Mouse (Mus musculus) ES-Bruce4 (cell line): Measurements from ENCODE around the gene Ccdc92b. TPM values are rescaled to one million over a fixed set of nuclear protein-coding genes. Genes with fewer than 3 reads are reported as not detected.

Experiments used
- H3K27ac ChIP-seq: 2 replicates; pipeline ENCODE4 v1.5.1; 2012; ENCODE audit warnings: low read length, inconsistent platforms; ENCODE audit not compliant: insufficient read depth
- H3K27me3 ChIP-seq: 2 replicates; pipeline ENCODE4 v1.6.1; 2012; ENCODE audit warnings: mild to moderate bottlenecking, low read length, inconsistent platforms; ENCODE audit not compliant: control insufficient read depth, poor library complexity, insufficient read depth, severe bottlenecking
- H3K36me3 ChIP-seq: 2 replicates; pipeline ENCODE4 v1.6.1; 2012; ENCODE audit warnings: inconsistent platforms, mild to moderate bottlenecking, low read length, moderate library complexity; ENCODE audit not compliant: control insufficient read depth, poor library complexity, insufficient read depth, severe bottlenecking
- H3K4me1 ChIP-seq: one replicate; pipeline ENCODE4 v1.8.1; 2011; ENCODE audit warnings: low read length; ENCODE audit not compliant: control insufficient read depth, insufficient read depth
- H3K4me3 ChIP-seq: 2 replicates; pipeline ENCODE4 v1.5.1; 2011; ENCODE audit warnings: low read depth, mild to moderate bottlenecking, low read length
- H3K9ac ChIP-seq: 2 replicates; pipeline ENCODE4 v1.6.1; 2012; ENCODE audit warnings: low read depth, mild to moderate bottlenecking, inconsistent platforms; ENCODE audit not compliant: poor library complexity, severe bottlenecking
- H3K9me3 ChIP-seq: replicated peaks from 2 replicates; pipeline ENCODE4 v1.6.1; 2012; ENCODE audit warnings: mild to moderate bottlenecking, low read length, inconsistent platforms; ENCODE audit not compliant: control insufficient read depth, poor library complexity, insufficient read depth, severe bottlenecking
- CTCF ChIP-seq: IDR thresholded peaks from one replicate; pipeline ENCODE4 v1.8.1; 2011; ENCODE audit warnings: low read depth, low read length
- EP300 ChIP-seq: IDR thresholded peaks from 2 replicates; pipeline ENCODE4 v1.6.1; 2011; ENCODE audit warnings: low read depth, low read length; ENCODE audit not compliant: insufficient read depth
- POLR2A ChIP-seq: IDR thresholded peaks from one replicate; pipeline ENCODE4 v1.8.1; 2011; ENCODE audit warnings: low read length; ENCODE audit not compliant: insufficient read depth
- polyA plus RNA-seq: library from polyadenylated mRNA; stranded (reverse); fragments of >200 nt; gene quantifications from 2 replicates; pipeline ENCODE4 v1.2.4, GENCODE M21; 2011; ENCODE audit warnings: low read depth; ENCODE audit not compliant: missing spikeins, insufficient read depth, insufficient read length

Ccdc92b gene
- polyA plus RNA-seq, 1 experiment = 4.8 TPM

- Histone ChIP-seq H3K27me3 (no peaks in the 10 kb centered on the region), H3K27ac (no peak overlapping the region), H3K9me3 (no peaks in the 10 kb centered on the region), H3K4me3 (no peak overlapping the region), H3K4me1 (no peaks in the 10 kb centered on the region), H3K36me3 (peaks cover 67% of the 10 kb centered on the region), H3K9ac (no peak overlapping the region)
- TF ChIP-seq CTCF (no peak), EP300 (no peak), POLR2A (no peak)
These were observed 49.6 kb downstream of the Ccdc92b start for GRCm38 (mm10) chr11:74668971-74669370.

GRCm38 (mm10) chr11:74670151-74670550 lies 50.7 kb downstream of the Ccdc92b start:
- Histone ChIP-seq H3K9ac (no peak overlapping the region), H3K4me3 (no peak overlapping the region), H3K9me3 (no peaks in the 10 kb centered on the region), H3K27me3 (no peaks in the 10 kb centered on the region), H3K36me3 (peaks cover 59% of the 10 kb centered on the region), H3K27ac (0 out of 2 replicates have a peak overlapping the region, but pooled peaks have one; percentile 21), H3K4me1 (no peaks in the 10 kb centered on the region)
- TF ChIP-seq POLR2A = no peak

GRCm38 (mm10) chr11:74671013-74671412 lies 51.6 kb downstream of the Ccdc92b start:
- no peak overlapping the region for H3K9ac ChIP-seq
- TF ChIP-seq EP300 (no peak), POLR2A (no peak), CTCF (no peak)
- H3K9me3 ChIP-seq = no peaks in the 10 kb centered on the region
- peaks cover 51% of the 10 kb centered on the region for H3K36me3 ChIP-seq
- H3K4me3 ChIP-seq = no peak overlapping the region
- peak overlapping the region; percentile 21 for H3K27ac ChIP-seq
- no peaks in the 10 kb centered on the region for H3K27me3 ChIP-seq
- no peaks in the 10 kb centered on the region for H3K4me1 ChIP-seq

GRCm38 (mm10) chr11:74671839-74672238 lies 52.4 kb downstream of the Ccdc92b start:
- H3K27ac ChIP-seq = no peak overlapping the region
- H3K9ac ChIP-seq = no peak overlapping the region
- no peaks in the 10 kb centered on the region for H3K4me1 ChIP-seq
- peaks cover 47% of the 10 kb centered on the region for H3K36me3 ChIP-seq
- no peak overlapping the region for H3K4me3 ChIP-seq
- no peaks in the 10 kb centered on the region for H3K9me3 ChIP-seq
- TF ChIP-seq EP300 = no peak
- TF ChIP-seq CTCF = no peak
- no peak for TF ChIP-seq POLR2A
- H3K27me3 ChIP-seq = no peaks in the 10 kb centered on the region

GRCm38 (mm10) chr11:74672901-74673513 lies 53.6 kb downstream of the Ccdc92b start:
- TF ChIP-seq EP300 (no peak), POLR2A (no peak), CTCF (no peak)
- Histone ChIP-seq H3K9me3 (no peaks in the 10 kb centered on the region), H3K36me3 (peaks cover 44% of the 10 kb centered on the region)

GRCm38 (mm10) chr11:74673561-74673960 lies 54.2 kb downstream of the Ccdc92b start:
- no peaks in the 10 kb centered on the region for H3K4me1 ChIP-seq
- H3K36me3 ChIP-seq = peaks cover 47% of the 10 kb centered on the region
- TF ChIP-seq EP300 (no peak), POLR2A (no peak), CTCF (no peak)
- H3K9ac ChIP-seq = no peak overlapping the region
- H3K27me3 ChIP-seq = no peaks in the 10 kb centered on the region
- peak overlapping the region; percentile 44; the same call in 1 of the 2 replicates for H3K27ac ChIP-seq
- H3K4me3 ChIP-seq = no peak overlapping the region
- no peaks in the 10 kb centered on the region for H3K9me3 ChIP-seq

More at GRCm38 (mm10) chr11:74672901-74673513, 53.6 kb downstream of the Ccdc92b start:
- H3K4me1 ChIP-seq = no peaks in the 10 kb centered on the region
- H3K27ac ChIP-seq = peak overlapping the region; percentile 30
- H3K27me3 ChIP-seq = no peaks in the 10 kb centered on the region
- no peak overlapping the region for H3K9ac ChIP-seq
- no peak overlapping the region for H3K4me3 ChIP-seq
